Mouse (Mus musculus) adrenal gland, postnatal 25 days (tissue): ENCODE data around the gene Rras2. TPM values are rescaled to one million over a fixed set of nuclear protein-coding genes. Genes with fewer than 3 reads are reported as not detected.

Source experiments
- DNase-seq: peaks from one replicate; pipeline ENCODE4 v3.0.0; 2021; ENCODE audit warnings: mixed read lengths
- long read RNA-seq: library from polyadenylated mRNA; stranded (forward); transcript quantifications from one replicate; pipeline ENCODE4 v2.0.0, GENCODE M21; 2021
- total RNA-seq: library from RNA; stranded (reverse); gene quantifications from 2 replicates; pipeline ENCODE4 v1.2.3, GENCODE M21; 2021

Gene Rras2
- 23.9 and 28.3 TPM in 2 replicates for total RNA-seq
- long read RNA-seq, transcript Rras2-201 (6 exons, 2,275 nt): major isoform, 25 of 28 reads
- long read RNA-seq, partial matches to known transcripts: 1 of 28 reads
- long read RNA-seq, other reads (novel, unspliced or antisense): 2 of 28 reads

DNA sequence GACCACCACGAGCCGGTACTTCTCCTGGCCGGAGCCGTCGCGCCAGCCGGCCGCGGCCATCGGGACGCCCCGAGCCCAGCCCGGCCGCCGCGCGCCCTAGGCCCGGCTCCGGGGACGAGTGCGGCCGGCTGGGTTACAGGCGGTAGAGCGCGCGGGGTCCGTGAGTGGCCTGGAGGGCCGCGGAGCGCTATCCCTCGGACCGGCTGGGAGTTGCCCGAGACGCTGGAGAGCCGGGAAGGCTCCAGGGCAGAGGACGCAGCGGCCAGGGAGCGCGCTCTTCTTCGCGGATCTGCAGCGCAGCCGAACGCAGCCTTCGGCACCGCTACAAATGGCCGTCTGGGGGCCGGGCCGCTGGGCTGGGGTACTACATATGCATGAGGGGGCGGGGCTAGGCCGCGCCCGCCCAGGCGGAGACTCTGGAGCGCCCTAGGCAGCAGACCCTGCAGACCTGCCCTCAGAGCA is at the start of gene Rras2:
Gene Rras2, minus strand, starts transcription at position 338 of the 462 bp plus-strand sequence.
- DNase-seq: peak; percentile 91

DNA sequence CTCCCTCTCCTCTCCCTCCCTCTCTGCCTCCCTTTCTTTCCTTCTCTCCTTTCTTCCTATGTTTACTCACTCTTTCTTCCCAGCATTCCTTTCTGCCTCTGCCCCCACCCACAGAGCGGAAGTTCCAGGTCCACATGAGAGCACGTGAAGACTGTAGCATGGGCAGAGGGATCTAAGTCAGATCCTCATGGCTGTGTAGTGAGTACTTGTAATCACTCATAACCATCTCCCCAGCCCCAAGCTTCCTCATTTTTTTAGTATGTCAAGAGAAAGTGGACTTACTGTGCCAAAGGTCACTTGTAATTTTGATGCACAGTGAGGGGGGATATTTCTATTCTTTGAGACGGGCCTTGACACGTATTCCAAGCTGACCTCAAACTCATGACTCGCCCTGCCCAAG is 45.4 kb upstream of the Rras2 start:
- DNase-seq: no peak

DNA sequence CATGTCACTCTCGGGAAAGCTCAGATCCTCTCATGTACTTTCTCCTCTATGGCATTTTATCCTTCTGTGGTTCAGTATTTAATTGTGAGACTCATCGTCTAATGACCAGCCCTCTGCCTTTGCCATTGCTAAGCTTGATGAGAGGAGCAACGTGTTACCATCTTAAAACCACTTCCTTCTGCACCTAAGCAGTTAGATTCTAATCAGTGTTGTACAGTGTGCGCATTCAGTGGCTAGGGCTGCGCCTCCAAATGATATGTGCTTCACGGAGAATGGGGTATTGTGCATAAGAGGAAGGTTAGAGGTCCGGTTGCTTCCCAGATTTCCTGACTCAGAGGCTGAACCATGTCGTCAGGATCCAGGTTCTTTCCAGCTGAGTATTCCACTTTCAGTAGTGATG is 43.5 kb upstream of the Rras2 start:
- no peak for DNase-seq

DNA sequence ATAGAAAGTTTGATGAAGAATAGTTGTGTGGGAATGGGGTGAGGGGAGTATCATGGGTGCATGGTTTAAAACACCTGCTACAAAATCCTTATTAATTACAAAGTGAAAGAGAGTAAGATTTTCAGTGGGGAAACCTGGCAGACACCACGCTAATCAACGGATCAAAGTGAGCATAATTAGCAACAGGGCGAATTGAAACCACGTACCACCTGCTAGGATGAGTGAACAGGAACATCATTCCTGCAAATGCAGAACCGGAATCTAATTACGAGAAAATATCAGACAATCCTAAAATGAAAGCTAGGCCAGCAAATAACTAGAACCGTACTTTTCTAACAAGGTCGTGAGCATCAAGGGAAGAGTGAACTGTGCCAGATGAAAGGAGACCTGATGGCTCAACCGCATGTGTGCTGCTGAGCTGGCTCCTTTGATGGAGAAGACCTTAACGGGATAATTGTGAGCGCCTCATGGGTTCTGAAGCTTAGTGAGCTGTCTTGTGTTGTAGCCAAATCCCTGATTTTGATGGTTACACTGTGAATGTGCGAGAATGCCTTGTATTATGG is 40.2 kb upstream of the Rras2 start:
- DNase-seq: no peak

DNA sequence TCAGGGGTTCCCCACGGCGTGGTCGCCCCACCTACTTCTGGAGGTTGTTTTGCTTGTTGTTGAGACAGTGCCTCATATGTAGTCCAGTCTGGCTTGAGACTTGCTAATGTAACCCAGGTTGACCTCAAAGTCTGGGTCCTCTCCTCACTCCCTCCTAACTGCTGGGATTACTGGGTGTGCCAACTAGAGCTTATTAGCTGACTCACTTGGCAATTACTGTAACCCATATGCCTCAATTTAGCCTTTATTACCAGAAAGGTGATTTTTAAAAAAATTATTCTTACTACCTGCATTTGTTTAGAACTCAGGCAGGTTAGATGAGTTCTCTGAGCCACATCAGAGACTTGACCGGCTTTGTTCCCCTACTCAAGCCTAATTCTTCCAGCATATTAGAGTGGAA is 38.8 kb upstream of the Rras2 start:
- DNase-seq: no peak

DNA sequence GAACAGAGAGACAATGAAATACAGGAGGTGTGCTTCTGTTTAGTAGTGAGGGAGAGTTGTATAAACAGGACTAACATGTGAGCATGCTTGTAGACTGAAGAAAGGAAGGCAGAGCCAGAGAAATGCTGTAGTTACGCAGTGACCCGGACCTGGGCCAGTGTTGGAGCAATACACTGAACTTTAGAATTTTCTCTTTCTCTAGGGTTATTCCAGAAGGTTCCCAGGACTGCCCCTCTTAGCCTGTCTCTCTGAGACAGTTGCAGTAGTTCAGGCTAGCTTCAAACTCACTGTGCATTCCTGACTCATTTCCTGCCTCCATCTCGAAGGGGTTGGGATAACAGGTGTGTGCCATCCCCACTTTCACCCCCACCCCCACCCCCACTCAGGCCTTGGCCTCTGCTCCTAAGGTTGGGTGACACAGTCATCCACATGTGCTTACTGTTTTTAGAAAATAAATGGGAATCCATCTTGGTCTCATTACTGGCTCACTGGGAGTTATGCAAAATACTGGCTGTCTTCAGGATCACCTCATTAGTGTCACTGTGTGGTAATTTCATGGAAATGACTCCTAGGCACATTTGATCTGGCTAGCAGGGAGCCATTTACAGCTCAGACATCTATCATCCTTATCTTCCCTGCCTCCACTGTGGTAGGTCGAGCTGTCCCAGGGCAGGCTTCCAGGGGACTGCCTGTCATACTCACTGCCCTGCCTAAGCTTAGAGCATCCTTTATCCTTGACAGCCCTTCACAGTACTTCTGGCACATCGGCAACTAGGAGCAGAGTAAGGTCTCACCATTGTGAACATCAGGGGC is 37.7 kb upstream of the Rras2 start:
- peak; percentile 24 for DNase-seq

DNA sequence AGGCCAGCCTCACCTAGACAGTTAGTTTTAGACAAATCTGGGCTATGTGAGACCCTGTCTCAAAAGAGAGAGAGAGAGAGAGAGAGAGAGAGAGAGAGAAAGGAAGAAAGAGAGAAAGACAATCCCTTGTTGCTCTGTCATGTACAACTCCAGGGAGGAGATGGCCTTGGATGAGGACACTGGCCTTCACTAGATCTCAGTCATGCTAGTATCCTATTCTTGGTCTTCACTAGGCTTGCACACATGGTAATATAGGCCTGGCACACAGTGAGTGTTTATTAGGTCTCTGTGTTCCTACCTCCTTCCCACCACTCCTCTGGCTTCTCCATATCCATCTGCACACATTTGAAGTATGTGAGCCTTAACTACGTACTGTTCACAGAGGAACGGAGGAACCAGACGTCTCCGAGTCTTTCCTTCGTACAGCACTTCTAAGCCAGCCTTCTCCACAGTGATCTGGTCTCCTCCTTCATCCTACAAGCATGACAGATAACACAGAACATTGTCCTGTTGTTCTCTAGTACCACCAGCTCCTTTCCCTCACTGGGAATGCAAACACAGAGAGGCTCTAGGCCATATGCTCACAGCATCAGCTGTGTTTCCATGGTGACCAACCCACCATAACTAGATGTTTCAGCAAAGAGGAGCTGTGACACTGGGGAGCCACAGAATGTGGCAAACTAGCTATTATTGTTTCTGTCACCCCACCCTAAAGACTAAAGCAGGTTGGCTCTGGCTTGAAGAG is 33.6 kb upstream of the Rras2 start:
- DNase-seq: no peak

DNA sequence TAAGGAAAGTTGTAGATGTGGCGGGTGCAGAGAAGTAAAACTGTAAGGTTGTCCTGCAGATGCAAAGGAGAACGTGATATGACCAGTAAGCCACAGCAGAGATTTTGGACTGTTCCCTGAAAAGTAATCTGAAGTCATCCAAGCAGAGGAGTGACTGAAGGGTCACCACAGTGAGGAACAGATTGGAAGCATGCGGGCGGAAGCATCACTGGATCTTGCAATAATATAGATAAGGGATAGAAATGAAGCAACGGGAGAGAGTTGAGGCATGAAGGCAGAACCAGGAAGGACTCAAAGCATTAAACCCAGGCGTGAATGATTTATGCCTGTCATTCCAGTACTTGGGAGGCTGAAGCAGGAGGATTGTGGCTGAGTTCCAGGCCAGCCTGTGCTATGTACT is 32.0 kb upstream of the Rras2 start:
- DNase-seq: no peak

DNA sequence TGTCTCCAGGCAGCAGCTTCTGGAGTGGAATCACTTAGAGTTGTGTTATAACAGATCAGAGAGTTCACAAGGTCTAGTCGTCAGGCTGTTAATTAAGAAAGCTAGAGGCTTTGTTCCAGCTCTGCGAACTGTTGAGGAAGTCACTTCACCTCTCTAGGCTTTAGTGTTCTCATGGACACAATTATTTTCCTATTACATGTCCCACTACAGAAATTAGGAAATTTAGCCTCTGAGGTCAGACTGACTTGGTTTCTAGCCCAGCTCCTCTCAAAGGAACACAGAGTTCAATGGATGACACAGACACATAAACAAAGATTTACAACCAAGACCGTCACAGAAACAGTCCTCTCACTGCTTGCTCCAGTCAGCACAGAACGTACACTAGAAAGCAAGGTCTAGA is 31.6 kb upstream of the Rras2 start:
- DNase-seq: no peak

DNA sequence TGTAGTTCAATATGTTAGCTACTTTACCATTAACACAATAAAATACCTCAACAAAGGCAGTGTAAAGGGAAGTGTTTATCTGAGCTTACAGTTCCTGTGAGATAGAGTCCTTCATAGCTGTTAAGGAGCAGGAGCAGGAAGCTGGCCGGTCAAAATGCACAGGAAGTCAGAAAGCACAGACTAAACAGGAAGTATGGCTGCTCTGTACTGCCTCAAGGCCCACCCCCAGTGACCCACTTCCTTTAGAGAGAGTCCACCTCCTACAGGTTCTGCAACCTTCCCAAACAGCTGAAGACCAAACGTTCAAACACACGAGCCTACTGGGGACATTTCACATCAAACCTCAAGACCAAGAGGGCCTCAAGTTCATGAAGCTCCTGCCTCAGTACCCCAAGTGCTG is 28.3 kb upstream of the Rras2 start:
- DNase-seq: no peak

DNA sequence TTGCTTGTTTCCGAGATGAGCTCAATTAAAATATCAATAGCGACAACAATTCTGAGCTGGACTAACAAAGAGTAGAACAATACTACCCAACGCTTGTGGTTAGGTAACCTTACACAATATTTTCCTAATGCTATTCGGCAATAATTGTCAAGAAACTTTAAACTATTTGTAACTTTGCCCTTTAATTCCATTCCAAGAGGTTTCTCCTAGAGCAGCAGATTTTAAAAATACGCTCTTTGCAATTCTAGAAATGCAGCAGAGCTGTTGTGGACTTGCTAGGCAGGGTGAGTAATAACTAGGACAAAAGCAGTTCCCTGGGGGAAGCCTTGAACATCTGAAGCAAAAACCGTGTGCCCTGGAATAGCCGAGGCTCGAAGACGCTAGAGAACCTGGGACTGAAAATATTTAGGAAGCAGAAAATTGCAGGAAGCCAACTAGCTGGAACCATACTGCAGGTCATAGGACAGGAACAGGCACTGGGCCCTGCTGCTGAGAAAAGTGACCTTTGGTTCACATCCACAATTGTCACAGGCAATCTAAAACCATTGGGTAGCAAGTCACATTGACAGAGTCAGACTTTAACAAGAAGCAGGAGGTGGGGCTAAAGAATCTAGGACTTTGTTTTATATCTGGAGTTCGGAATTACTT is 24.7 kb upstream of the Rras2 start:
- no peak for DNase-seq

DNA sequence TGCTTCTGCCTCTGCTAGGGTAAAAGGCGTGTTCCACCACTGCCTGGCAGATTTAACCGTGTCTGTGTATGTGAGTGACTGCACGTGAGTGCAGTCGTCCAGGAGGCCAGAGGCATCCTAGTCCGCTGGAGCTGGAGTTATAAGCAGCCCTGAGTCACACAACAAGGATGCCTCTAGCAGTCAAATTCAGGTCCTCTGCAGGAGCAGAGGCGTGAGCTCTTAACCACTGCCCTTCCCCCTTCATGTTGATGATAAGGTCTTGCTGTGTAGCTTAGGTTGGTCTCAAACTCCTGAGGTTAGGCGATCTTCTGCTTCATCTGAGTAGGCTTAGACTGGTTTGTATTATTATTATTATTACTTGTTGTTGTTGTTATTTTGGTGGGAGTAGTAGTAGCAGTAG is 22.4 kb upstream of the Rras2 start:
- DNase-seq: no peak

DNA sequence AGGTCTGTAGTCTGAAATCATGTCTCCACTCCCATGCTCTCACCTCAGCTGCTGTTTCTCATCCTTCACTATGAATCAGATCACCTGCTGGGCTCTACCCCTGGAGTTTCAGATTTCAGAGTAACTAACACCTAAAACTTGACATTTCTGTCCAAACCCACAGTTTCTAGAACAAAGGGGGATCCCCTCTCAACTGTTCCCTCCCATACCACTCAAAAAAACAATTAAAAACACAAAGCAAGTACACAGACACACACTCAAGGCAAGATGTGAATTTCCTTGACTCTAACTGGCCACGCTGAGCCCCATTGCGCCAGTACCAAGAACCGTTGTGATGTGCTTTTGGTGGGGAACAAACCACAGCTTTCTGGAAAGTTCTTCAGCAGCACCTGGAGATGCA is 21.8 kb upstream of the Rras2 start:
- DNase-seq: no peak

DNA sequence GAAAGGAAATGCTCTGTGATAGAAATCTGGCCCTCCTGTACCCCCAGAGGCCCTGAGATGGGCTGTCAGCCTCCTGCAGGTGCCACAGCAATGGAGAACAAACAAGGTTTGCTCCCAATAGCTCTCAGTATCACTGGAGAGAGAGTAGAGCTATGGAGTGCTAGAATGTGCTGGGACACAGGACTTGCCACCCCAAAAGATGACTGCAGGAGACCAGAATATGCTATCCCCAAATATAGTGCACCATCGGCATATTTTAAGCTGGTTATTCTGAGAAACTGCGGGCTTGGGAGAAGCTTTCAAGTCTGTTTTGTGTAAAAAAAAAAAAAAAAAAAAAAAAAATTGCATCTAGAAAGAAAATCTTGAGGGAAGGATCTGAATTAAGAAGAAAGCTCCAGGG is 20.7 kb upstream of the Rras2 start:
- no peak for DNase-seq

DNA sequence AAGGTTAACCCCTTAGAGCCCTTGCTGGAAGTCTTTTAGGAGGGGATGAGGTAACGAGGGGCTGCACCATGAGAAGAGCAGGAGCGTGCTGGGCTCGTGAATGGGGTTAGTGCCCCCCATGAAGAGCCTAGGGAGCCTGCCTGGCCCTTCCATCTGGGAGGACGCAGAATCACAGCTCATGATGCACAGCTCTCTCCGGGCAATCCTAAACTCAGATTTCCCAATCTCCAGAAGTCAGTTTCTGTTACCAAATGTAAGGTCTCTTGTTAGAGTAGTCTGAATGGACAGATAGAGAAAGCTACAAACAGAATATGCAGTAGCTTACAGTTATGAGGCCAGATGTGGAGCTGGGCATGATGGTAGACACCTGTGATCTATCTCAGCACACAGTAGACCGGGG is 17.6 kb upstream of the Rras2 start:
- DNase-seq: no peak

DNA sequence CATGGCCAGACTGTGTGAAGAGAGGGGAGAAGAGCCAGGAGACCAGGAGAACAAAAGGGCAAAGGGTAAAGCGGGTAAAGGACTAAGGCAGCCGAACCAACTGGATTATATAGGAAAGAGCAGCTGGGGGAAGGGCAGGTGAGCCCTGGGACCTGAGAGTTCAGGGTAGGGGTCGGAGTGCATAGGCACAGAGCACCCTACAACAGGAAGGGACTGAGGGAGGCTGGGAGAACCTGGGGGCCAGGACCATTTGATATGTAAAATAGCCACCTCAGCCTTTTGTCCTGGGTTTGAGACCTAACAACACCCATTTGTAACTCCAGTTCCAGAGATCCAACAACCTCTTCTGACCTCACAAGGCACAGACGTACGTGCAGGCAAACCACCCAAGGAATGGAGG is 16.4 kb upstream of the Rras2 start:
- DNase-seq: no peak

DNA sequence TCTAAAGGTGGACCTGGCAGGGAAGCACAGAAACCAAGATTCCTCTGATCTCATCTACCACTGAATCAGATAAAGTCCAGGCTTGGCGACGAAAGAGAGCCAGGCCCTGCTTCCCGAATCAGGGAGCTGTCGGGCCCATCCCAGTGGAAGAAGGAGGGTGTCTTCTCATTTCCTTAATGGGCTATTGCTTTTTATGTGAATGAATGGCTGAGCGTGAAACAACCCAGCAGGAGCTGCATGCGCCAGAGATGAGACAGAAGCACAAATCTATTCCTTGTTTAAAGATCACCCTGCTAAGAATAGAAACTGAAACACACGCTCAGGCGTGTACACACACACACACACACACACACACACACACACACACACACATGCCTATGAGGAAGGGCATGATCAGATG is 14.7 kb upstream of the Rras2 start:
- DNase-seq: no peak

DNA sequence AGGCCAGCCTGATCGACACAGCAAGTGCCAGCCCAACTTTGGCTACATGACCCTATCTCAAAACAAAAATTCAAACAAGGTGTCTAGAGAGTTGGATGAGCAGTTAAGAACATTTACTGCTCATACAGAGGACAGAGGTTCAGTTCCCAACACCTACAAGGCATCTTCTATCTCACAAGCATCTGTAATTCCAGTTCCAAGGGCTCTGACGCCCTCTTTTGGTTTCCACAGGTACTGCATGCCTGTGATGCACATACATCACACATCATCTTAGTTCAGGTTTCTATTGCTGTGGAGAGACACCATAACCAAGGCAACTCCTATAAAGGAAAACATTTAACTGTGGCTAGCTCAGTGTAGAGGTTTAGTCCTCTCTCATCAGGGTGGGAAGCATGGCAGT is 11.7 kb upstream of the Rras2 start:
- no peak for DNase-seq

DNA sequence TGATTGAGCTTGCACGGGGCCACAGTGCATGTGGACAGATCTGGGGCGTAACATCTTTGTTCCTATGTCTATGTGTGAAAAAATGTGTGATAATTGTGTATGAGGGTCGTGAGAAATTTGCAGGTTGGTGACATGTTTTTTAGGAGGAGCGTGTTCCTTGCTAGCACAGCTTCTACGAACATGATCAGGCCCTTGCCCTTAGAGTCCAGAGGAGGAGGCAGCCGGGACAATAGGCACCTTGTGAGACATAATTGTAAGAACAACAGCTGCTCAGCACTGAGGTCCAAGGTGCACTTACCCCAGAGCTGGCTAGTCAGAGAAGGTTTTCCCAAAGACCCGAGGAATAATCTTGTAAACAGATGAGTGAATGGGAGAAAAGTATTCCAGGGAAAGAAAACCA is 599 bp upstream of the Rras2 start:
- DNase-seq: no peak

DNA sequence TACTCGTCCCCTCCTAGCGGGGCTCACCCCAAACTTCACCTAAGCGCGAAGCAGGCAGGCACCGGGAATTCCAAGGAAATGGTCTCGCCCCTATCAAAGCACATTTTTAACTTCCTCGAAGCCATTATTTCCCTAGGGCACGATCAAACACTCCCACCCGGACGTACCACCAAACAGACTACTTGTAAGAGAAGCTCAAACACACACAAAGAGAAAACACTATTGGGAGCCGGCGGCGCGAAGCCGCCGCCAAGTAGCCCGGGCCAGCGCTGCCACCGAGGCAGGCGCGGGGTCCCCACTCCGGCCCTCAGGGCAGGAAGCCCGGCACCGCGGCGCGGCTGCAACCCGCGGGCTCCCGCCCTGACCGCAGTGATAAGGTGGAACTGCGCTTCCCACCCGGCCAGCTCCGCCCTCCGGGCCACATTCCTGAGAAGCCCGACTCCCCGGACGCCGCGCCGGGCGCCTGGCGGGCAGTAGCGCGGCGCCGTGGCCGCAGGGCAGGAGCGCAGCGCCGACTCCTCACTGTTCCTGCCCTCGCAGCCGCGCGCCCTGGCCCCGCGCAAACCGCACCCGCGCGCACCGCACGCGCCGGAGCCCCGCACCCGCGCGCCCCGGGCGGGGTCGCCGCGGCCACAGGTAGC is 750 bp downstream of the Rras2 start:
- DNase-seq: peak; percentile 80

DNA sequence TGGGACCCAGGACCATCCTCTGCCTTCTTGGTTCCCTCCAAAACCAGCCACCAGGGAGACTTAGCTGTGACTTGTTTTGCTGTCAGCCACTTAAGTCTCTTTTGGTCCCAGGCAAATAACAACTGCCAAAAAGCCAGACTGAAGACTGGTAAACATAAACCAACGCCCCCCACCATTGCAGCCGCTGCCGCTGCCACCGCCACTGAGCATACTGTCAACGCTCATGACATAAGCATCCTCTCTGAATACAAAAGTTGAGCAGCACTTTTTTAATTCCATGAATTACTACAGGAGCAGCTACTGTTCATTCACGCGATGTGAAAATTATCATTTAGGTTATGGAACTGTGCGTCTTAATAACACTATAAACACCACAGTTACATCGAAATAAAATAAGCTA is 1.6 kb downstream of the Rras2 start:
- no peak for DNase-seq

DNA sequence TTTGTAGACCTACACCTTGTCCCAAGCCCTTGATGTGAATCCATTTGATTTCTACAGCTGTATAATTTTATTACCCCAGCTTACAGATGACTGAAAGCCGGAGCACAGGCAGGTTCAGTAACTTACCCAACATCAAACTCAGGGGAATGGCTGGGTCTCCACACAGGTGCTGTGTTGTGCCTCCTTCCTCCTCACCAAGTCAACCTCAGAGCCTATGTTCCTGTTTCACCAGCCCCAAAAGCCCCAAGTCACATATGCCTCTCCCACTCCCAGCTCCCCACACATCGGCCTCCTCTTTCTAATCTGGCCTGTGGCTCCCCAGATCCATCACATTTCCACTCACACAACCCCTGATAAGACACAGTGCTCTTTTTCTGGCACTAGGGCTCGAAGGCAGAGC is 2.6 kb downstream of the Rras2 start:
- no peak for DNase-seq
